Mouse (Mus musculus) forebrain, embryonic 12.5 days (tissue): ENCODE results near the gene Smad6. TPM values are rescaled to one million over a fixed set of nuclear protein-coding genes. Genes with fewer than 3 reads are reported as not detected.

ENCODE experiments used
- ATAC-seq: fragments of 200-750 bp; cut with Nextera tagmentation; 2 replicates; pipeline ENCODE4 v1.8.0; 2017; ENCODE audit warnings: moderate TSS enrichment; ENCODE audit not compliant: low FRiP score
- H3K27ac ChIP-seq: fragments of 300-500 bp; sonication (generic); 2 replicates; pipeline ENCODE4 v1.5.1; 2016; ENCODE audit warnings: mild to moderate bottlenecking
- H3K27me3 ChIP-seq: fragments of 300-500 bp; sonication (generic); 2 replicates; pipeline ENCODE4 v1.6.1; 2016; ENCODE audit warnings: mild to moderate bottlenecking
- H3K36me3 ChIP-seq: fragments of 300-500 bp; sonication (generic); replicated peaks from 2 replicates; pipeline ENCODE4 v1.6.1; 2016; ENCODE audit warnings: mild to moderate bottlenecking
- H3K4me1 ChIP-seq: fragments of 300-500 bp; sonication (generic); 2 replicates; pipeline ENCODE4 v1.6.1; 2016
- H3K4me2 ChIP-seq: fragments of 300-500 bp; sonication (generic); 2 replicates; pipeline ENCODE4 v1.6.1; 2016; ENCODE audit warnings: mild to moderate bottlenecking, moderate library complexity
- H3K4me3 ChIP-seq: fragments of 300-500 bp; sonication (generic); replicated peaks from 2 replicates; pipeline ENCODE4 v1.5.1; 2016; ENCODE audit warnings: mild to moderate bottlenecking
- H3K9ac ChIP-seq: fragments of 300-500 bp; sonication (generic); 2 replicates; pipeline ENCODE4 v1.6.1; 2016; ENCODE audit warnings: mild to moderate bottlenecking
- H3K9me3 ChIP-seq: fragments of 300-500 bp; sonication (generic); 2 replicates; pipeline ENCODE4 v1.6.1; 2016
- WGBS: fragments of 180-500 bp; shearing (Covaris S2); methylation state at CpG from one replicate; pipeline ENCODE4 v1.1.7; 2016; 5-methylcytosine and 5-hydroxymethylcytosine counted together
- polyA plus RNA-seq: library from polyadenylated mRNA; unstranded; fragments of >200 nt; fragmentation: Nextera tagmentation; extraction: Ambion mirVana; gene quantifications from 2 replicates; pipeline ENCODE4 v1.2.1, GENCODE M21; 2016

Gene Smad6
- polyA plus RNA-seq = 5.2 and 6.5 TPM in 2 replicates

DNA sequence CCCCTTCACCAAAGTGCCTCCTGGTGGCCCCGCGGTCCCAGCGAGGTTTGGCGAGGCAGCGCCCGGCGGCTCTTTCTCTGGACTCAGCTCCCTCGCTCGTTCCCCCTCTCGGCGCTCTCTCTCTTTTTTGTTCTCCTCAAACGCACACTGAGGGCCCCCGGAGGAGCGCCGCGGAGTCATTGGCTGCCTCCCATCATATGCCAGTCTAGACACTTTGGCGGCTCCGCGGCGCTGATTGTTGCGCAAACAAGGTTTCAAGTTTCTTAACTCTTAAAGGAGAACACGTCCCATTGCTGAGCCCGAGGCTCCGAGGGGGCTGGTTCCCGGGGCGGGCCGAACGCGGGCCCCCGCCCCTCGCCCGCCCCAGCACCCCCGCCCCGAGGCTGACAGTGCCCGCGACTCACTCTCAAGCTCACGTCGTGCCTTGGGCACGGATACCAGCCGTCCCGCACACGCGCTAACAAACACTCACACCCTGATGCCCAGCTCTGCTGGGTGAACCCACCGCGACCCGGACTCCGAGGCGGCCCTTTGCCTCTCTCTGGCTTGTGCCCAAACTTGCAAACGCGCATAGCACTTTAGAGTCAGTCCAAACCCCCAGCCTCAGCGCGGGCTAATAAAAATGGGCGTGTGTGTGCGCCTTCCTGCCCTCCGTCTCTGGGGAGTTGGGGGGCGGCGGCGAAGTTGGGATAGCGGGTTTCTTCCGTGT, at the start of gene Smad6:
Gene Smad6, minus strand, starts transcription at position 207 of the 709 bp plus-strand sequence.
- under 1% methylated on average over 60 of the region's 60 CpGs for WGBS
- peak; percentile 60 for ATAC-seq
- H3K27me3 ChIP-seq = peaks cover 58% of the 10 kb centered on the region

DNA sequence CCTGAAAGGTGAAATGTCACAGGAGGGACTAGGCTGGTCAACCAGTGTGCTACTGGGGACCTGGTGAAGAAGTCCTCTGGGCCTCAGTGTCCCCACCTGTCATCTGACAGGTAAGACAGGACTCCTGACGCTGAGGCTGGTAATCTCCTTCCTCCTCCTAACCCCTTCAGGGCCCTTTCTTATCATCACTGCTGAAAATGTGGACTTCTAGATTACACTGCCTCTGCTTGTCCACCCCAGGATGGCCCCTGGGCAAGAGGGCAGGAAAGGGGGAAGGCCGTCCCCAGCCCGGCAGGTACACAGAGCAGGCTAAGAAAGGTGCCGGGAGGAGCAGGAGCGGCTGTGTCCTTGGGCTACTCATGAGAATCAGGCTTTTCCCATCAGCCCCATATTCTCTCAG, 48.8 kb upstream of the Smad6 start:
- Histone ChIP-seq H3K9ac (no peak overlapping the region), H3K4me2 (no peak overlapping the region), H3K4me1 (peaks cover 9% of the 10 kb centered on the region), H3K27ac (no peak overlapping the region), H3K36me3 (no peaks in the 10 kb centered on the region), H3K27me3 (peaks cover 8% of the 10 kb centered on the region; the same call in 1 of the 2 replicates), H3K9me3 (no peaks in the 10 kb centered on the region), H3K4me3 (no peak overlapping the region)
- ATAC-seq = no peak
- WGBS = 92% methylated on average over 5 of the region's 5 CpGs

More for the DNA sequence above, at the start of gene Smad6:
- Histone ChIP-seq H3K27ac (peak within 1 kb of the TSS; percentile 91), H3K4me1 (peaks cover 61% of the 10 kb centered on the region), H3K9me3 (no peaks in the 10 kb centered on the region), H3K9ac (peak within 1 kb of the TSS; percentile 88), H3K36me3 (no peaks in the 10 kb centered on the region), H3K4me3 (peak within 1 kb of the TSS; percentile 64), H3K4me2 (peak within 1 kb of the TSS; percentile 86)

DNA sequence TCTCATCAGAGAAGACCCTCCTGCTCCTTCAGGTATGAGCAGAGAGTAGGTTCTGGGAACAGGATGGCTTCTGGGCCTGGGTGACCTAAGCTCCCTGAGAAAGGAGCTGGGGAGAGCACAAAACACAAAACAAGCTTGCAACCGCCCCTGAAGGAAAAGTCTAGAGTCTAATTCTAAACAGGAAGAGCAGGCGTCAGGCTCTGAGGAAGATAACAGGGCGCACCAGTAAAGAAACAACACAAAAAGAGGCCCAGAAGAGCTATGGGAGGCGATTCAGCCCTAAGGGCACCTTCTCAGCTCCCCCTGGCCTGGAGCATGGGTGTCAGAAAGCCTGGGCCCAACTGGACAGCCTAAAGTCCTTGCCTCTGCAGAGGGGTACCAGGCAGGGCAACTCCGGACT, 47.3 kb upstream of the Smad6 start:
- Histone ChIP-seq H3K9ac (no peak overlapping the region), H3K4me2 (no peak overlapping the region), H3K4me1 (peaks cover 9% of the 10 kb centered on the region), H3K27me3 (peaks cover 12% of the 10 kb centered on the region; the same call in 1 of the 2 replicates), H3K27ac (no peak overlapping the region), H3K36me3 (no peaks in the 10 kb centered on the region), H3K4me3 (no peak overlapping the region), H3K9me3 (no peaks in the 10 kb centered on the region)
- 82% methylated on average over 5 of the region's 5 CpGs for WGBS
- ATAC-seq = no peak

DNA sequence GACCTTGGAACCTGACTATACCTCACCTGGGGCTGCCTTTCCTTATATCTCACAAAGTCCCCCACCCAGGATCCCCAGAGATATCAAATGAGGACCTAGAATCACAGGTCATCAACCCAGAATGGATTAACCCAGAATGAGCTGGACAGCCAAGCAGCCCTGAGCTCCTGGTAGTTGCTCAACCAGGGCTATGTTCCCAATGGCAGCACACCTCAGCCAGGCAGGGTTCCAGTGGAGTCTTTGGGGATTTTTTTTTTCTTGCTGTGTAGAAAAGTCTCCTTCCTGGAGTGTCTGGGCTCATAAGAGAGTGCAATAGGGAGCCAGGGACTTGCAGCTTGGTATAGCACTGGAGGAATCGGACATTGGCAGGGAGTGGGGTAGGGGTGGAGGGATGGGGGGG, 46.7 kb upstream of the Smad6 start:
- Histone ChIP-seq H3K4me2 (no peak overlapping the region), H3K4me3 (no peak overlapping the region), H3K4me1 (peaks cover 9% of the 10 kb centered on the region), H3K9ac (no peak overlapping the region), H3K9me3 (no peaks in the 10 kb centered on the region), H3K27me3 (peaks cover 12% of the 10 kb centered on the region; the same call in 1 of the 2 replicates), H3K36me3 (no peaks in the 10 kb centered on the region), H3K27ac (no peak overlapping the region)
- WGBS = 100% methylated on average over 1 of the region's 1 CpGs
- no peak for ATAC-seq

DNA sequence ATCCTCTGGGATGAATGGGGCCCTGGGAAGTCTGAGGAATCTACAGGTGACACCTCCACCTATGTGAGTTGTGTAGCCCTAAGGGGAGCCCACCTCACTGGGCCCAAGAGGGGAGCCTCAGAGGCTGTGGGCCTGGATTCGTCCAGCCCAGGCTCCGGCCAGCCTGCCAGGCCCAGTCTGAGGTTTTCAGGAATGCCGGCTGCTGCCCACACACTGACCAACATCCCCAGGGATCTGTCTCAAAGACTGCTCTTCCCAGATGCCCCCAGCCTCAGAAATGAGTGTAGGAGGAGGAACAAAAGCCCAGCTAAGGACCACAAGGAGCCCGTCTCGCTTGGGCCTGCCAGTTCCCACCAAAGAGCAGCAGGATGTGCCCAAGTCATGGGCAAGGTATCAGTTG, 45.9 kb upstream of the Smad6 start:
- Histone ChIP-seq H3K4me2 (no peak overlapping the region), H3K4me1 (peaks cover 9% of the 10 kb centered on the region), H3K9me3 (no peaks in the 10 kb centered on the region), H3K36me3 (no peaks in the 10 kb centered on the region), H3K4me3 (no peak overlapping the region), H3K27ac (no peak overlapping the region), H3K9ac (no peak overlapping the region), H3K27me3 (peaks cover 12% of the 10 kb centered on the region; the same call in 1 of the 2 replicates)
- ATAC-seq = no peak
- WGBS = 87% methylated on average over 5 of the region's 5 CpGs

DNA sequence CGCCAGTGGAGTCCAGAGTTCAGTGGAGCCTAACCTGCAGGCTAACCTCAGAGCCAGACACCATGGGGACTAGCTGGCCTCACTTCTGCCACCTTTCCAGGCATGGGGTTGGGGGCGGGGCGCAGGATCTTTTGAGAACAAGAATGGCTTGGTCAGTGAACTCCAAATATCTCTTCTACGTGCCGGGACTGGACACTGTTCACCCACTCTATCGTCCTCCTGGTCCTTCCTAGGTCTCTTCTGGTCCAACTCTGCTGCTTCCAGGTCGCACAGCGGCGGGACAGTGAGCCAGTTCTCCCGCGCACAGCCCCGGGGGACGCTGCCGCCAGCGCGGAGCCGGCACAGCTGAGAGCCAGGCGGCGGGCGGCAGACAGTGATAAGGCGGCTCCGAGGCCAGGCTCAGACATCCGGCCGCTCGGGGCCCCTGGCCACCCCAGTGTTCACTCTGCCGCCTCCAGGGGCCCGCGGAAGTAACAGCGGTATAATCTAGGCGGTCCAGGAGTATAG, 38.2 kb upstream of the Smad6 start:
- no peaks in the 10 kb centered on the region for H3K9me3 ChIP-seq
- no peaks in the 10 kb centered on the region for H3K36me3 ChIP-seq
- peak overlapping the region; percentile 50 for H3K4me2 ChIP-seq
- H3K4me3 ChIP-seq = peak overlapping the region; percentile 20
- WGBS = 4% methylated on average over 30 of the region's 30 CpGs
- H3K4me1 ChIP-seq = peaks cover 21% of the 10 kb centered on the region
- peak overlapping the region; percentile 36 for H3K9ac ChIP-seq
- peaks cover 45% of the 10 kb centered on the region for H3K27me3 ChIP-seq
- no peak overlapping the region for H3K27ac ChIP-seq
- no peak for ATAC-seq

DNA sequence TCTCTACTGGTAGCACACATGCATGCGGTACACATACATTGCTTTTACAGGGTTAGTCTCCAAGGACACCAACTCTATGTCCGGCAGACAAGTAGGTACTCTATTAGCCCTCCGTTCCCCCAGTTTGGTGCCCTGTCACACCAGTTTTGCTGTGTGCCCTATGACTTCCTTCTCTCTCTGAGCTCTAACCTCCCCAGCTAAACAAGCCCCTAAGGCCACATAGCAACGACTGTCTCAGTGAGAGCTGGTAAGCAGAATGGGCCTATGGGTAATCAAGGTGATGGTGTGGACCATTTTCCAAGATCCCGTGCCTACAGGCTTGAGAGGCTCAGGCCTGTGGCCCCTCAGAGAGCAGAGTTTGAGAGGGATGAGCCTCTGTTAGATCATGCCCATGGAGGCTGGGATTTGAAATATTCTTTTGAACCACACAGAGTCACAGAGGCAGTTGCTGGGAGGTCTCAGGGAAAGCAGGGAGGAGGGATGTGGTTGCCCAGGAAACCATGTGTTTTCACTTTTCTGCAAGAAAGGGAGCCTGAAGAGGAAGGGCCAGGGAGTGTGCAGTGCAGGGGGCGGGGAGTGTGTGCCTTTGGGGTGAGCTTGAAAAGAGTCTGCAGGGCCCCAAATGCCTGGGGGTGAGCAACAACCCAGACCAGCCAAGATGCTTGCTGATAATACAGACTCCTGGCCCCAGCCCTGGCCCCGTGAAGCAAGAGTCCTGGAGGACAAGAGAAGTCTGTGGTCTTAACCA, 36.2 kb upstream of the Smad6 start:
- Histone ChIP-seq H3K4me1 (peaks cover 21% of the 10 kb centered on the region), H3K9ac (no peak overlapping the region)

DNA sequence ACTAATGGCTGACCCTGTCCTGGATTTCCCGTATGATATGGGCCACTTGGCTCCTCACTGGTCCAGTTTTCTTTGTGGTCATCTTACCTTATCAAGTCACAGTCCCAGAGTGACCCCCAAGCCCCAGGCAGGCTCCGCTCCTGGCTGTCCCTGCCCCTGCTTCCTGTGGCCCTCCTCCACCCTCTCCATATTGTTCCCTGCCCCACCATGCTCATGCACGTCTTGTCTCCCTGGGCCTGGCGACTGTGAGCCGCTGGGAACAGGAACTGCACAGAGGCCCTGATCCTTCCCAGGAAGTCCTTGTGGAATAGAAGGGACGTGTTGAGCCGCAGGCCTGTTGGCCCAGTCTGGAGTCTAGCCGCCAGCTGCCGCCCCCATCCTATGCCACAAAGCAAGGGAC, 33.3 kb upstream of the Smad6 start:
- Histone ChIP-seq H3K27me3 (peaks cover 26% of the 10 kb centered on the region), H3K4me1 (peaks cover 22% of the 10 kb centered on the region), H3K4me2 (no peak overlapping the region), H3K36me3 (no peaks in the 10 kb centered on the region), H3K4me3 (no peak overlapping the region), H3K9ac (no peak overlapping the region), H3K27ac (no peak overlapping the region), H3K9me3 (no peaks in the 10 kb centered on the region)
- 65% methylated on average over 9 of the region's 9 CpGs for WGBS
- ATAC-seq = no peak

More for the DNA sequence above, 36.2 kb upstream of the Smad6 start:
- no peaks in the 10 kb centered on the region for H3K36me3 ChIP-seq
- H3K27me3 ChIP-seq = peaks cover 50% of the 10 kb centered on the region
- no peak overlapping the region for H3K4me3 ChIP-seq
- H3K4me2 ChIP-seq = no peak overlapping the region
- peak; percentile 49; the same call in 1 of the 2 replicates for ATAC-seq
- 47% methylated on average over 7 of the region's 7 CpGs for WGBS
- peak overlapping the region; percentile 61; the same call in 1 of the 2 replicates for H3K27ac ChIP-seq
- H3K9me3 ChIP-seq = no peaks in the 10 kb centered on the region

DNA sequence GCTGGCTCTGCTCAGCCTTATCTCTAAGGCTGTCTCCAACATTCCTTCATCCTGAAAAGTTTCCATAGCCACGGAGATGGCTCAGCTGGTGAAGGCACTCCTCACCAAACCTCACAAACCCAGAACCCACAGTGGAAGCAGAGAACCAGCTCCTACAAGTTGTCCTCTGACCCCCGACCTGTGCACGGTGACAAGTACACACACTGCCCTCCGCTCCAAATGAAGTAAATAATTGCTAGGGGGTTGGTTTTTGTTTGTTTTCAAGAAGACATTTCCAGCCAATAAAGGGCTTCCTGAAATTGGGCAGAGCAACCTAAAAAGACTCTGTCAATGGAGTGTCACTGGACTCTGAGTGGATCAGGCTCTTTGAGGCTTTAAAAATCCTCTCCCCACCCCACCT, 31.9 kb upstream of the Smad6 start:
- H3K27ac ChIP-seq = no peak overlapping the region
- no peak overlapping the region for H3K9ac ChIP-seq
- no peaks in the 10 kb centered on the region for H3K36me3 ChIP-seq
- H3K4me1 ChIP-seq = peaks cover 26% of the 10 kb centered on the region
- H3K9me3 ChIP-seq = no peaks in the 10 kb centered on the region
- peaks cover 13% of the 10 kb centered on the region; the same call in 1 of the 2 replicates for H3K27me3 ChIP-seq
- H3K4me2 ChIP-seq = no peak overlapping the region
- WGBS = 55% methylated on average over 4 of the region's 4 CpGs
- no peak overlapping the region for H3K4me3 ChIP-seq
- no peak for ATAC-seq

DNA sequence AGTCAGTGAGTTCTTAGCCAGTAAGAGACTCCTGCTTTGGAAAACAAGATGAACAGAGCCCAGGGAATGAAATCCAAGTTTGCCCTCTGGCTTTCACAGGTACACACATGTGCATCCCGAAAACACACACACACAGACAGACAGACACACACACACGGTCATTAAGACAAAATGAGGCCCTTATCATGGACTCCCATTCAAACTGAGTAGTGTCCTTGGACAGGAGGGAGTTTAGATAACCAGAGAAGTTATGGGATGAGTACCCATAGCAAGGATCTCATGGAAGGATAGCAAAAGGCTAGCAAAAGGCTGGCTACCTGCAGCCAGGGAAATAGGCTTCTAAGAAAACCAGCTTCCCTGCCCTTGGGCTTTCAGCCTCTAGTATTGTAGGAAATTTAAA, 29.4 kb upstream of the Smad6 start:
- Histone ChIP-seq H3K4me1 (peaks cover 15% of the 10 kb centered on the region), H3K27ac (no peak overlapping the region), H3K36me3 (no peaks in the 10 kb centered on the region), H3K9ac (no peak overlapping the region), H3K27me3 (0 out of 2 replicates have a peak, but pooled peaks cover 10% of the 10 kb centered on the region), H3K9me3 (no peaks in the 10 kb centered on the region), H3K4me3 (no peak overlapping the region), H3K4me2 (no peak overlapping the region)
- no peak for ATAC-seq
- WGBS = 82% methylated on average over 2 of the region's 2 CpGs

DNA sequence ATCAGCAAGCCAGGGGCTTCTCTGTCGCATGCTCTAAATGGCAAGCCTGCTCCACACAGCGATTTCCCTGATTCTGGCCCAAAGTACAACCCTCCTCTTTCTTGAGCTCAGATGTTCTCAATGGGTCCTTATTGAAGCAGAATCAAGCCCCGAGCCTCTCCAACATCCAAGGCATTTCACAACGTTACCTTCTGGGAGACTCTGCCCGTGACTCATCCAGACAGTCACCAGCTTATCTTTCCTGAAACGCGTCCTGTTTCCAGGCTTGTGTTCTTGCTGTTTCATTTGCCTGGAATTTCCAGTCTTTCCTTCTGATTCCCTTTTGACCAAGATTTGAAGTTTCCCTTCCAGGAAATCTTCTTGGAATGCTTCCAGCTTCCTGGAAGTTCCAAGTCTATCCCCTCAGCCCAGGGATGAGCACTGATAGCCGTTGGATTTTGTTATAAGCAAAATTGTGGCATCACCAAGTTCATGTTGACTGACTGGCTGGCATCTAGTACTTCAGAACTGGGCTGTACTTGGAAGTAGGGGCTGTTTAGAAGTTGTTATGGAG, 28.7 kb upstream of the Smad6 start:
- Histone ChIP-seq H3K36me3 (no peaks in the 10 kb centered on the region), H3K4me3 (no peak overlapping the region), H3K27ac (no peak overlapping the region), H3K9ac (no peak overlapping the region), H3K27me3 (0 out of 2 replicates have a peak, but pooled peaks cover 7% of the 10 kb centered on the region), H3K4me1 (peaks cover 15% of the 10 kb centered on the region), H3K9me3 (no peaks in the 10 kb centered on the region), H3K4me2 (peak overlapping the region; percentile 61)
- 42% methylated on average over 8 of the region's 8 CpGs for WGBS
- ATAC-seq = no peak
